Mouse (Mus musculus) intestine, embryonic 14.5 days (tissue): Measurements from ENCODE around the gene Dact3. TPM values are rescaled to one million over a fixed set of nuclear protein-coding genes. Genes with fewer than 3 reads are reported as not detected.

Experiments
- ATAC-seq: fragments of 200-750 bp; cut with Nextera tagmentation; replicated peaks from 2 replicates; pipeline ENCODE4 v1.8.0; 2017; ENCODE audit warnings: low read depth, moderate number of reproducible peaks, moderate TSS enrichment, moderate library complexity; ENCODE audit not compliant: low FRiP score, low TSS enrichment
- DNase-seq: peaks from one replicate; pipeline ENCODE4 v3.0.0-alpha.2; 2018; ENCODE audit warnings: low spot score
- H3K27ac ChIP-seq: fragments of 300-500 bp; sonication (generic); 2 replicates; pipeline ENCODE4 v1.5.1; 2014; ENCODE audit warnings: low read depth, mild to moderate bottlenecking, control low read depth
- H3K27me3 ChIP-seq: fragments of 300-500 bp; sonication (generic); replicated peaks from 2 replicates; pipeline ENCODE4 v1.6.1; 2014; ENCODE audit warnings: low read length, control low read depth; ENCODE audit not compliant: control insufficient read depth, insufficient read depth
- H3K36me3 ChIP-seq: fragments of 300-500 bp; sonication (generic); 2 replicates; pipeline ENCODE4 v1.6.1; 2014; ENCODE audit warnings: low read length, control low read depth; ENCODE audit not compliant: control insufficient read depth, insufficient read depth
- H3K4me1 ChIP-seq: fragments of 300-500 bp; sonication (generic); replicated peaks from 2 replicates; pipeline ENCODE4 v1.6.1; 2014; ENCODE audit warnings: low read length, control low read depth, mixed read lengths; ENCODE audit not compliant: control insufficient read depth, insufficient read depth
- H3K4me2 ChIP-seq: fragments of 300-500 bp; sonication (generic); 2 replicates; pipeline ENCODE4 v1.6.1; 2014; ENCODE audit warnings: low read length
- H3K4me3 ChIP-seq: fragments of 300-500 bp; sonication (generic); 2 replicates; pipeline ENCODE4 v1.5.1; 2014; ENCODE audit warnings: low read depth, low read length, control low read depth, mixed read lengths
- H3K9ac ChIP-seq: fragments of 300-500 bp; sonication (generic); 2 replicates; pipeline ENCODE4 v1.6.1; 2014; ENCODE audit warnings: mild to moderate bottlenecking, low read length
- H3K9me3 ChIP-seq: fragments of 300-500 bp; sonication (generic); 2 replicates; pipeline ENCODE4 v1.6.1; 2016; ENCODE audit warnings: low read length, control low read depth; ENCODE audit not compliant: control insufficient read depth
- WGBS: fragments of 180-500 bp; shearing (Covaris S2); extraction: QIAGEN DNeasy Blood & Tissue Kit; methylation state at CpG from one replicate; pipeline ENCODE4 v1.1.7; 2014; 5-methylcytosine and 5-hydroxymethylcytosine counted together
- polyA plus RNA-seq: library from polyadenylated mRNA; unstranded; fragments of >200 nt; fragmentation: Nextera tagmentation; extraction: Ambion mirVana; gene quantifications from 2 replicates; pipeline ENCODE4 v1.2.1, GENCODE M21; 2014

Dact3 gene
- polyA plus RNA-seq, 1 experiment from 2014 or later: 5.5 TPM

DNA sequence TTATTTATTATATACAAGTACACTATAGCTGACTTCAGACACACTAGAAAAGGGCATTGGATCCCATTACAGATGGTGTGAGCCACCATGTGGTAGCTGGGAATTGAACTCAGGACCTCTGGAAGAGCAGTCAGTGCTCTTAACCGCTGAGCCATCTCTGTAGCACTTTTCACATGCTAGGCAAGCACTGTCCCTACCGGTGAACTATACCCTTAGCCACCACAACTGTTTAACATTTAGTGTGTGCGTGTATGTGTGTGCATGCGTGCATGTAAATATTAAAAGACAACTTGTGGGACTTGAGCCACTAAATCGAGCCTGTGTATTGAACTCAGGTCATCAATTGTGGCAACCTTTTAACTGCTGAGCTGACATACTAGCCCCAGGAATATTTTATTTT is 28.3 kb upstream of the Dact3 start:
- no peak overlapping the region for H3K9ac ChIP-seq
- no peak overlapping the region for H3K4me2 ChIP-seq
- 91% methylated on average over 5 of the region's 5 CpGs for WGBS
- DNase-seq: no peak
- no peaks in the 10 kb centered on the region for H3K27me3 ChIP-seq
- ATAC-seq: no peak
- no peak overlapping the region for H3K4me3 ChIP-seq
- H3K27ac ChIP-seq: no peak overlapping the region
- H3K4me1 ChIP-seq: peaks cover 16% of the 10 kb centered on the region
- no peaks in the 10 kb centered on the region for H3K9me3 ChIP-seq
- H3K36me3 ChIP-seq: peaks cover 26% of the 10 kb centered on the region

GRCm38 (mm10) chr7:16847507-16847906 is 27.6 kb upstream of the Dact3 start:
- DNase-seq (no peak), ATAC-seq (no peak)
- no peak overlapping the region for H3K4me2 ChIP-seq
- no peaks in the 10 kb centered on the region for H3K27me3 ChIP-seq
- H3K4me3 ChIP-seq: no peak overlapping the region
- no peak overlapping the region for H3K27ac ChIP-seq
- peaks cover 16% of the 10 kb centered on the region for H3K4me1 ChIP-seq
- no peaks in the 10 kb centered on the region for H3K9me3 ChIP-seq
- WGBS: 87% methylated on average over 19 of the region's 19 CpGs
- no peak overlapping the region for H3K9ac ChIP-seq
- peaks cover 33% of the 10 kb centered on the region for H3K36me3 ChIP-seq

DNA sequence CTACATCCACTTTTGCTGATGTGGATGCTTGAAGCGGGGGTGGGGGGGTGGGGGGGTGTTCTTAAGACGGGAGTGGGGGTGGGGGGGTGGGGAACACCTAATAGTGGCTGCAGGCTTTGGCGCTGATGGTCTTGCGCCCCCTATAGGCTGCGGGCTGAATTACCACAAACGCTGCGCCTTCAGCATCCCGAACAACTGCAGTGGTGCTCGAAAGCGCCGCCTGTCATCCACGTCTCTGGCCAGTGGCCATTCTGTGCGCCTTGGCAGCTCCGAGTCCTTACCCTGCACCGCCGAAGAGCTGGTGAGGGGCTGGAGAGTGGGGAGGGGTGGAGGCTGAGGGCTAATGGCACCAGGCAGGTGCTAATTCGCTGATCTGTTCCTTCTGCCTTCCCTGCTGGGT is 26.5 kb upstream of the Dact3 start:
- no peaks in the 10 kb centered on the region for H3K9me3 ChIP-seq
- ATAC-seq (no peak), DNase-seq (no peak)
- H3K27ac ChIP-seq: no peak overlapping the region
- H3K4me3 ChIP-seq: no peak overlapping the region
- peaks cover 40% of the 10 kb centered on the region for H3K36me3 ChIP-seq
- no peak overlapping the region for H3K4me2 ChIP-seq
- no peak overlapping the region for H3K9ac ChIP-seq
- WGBS: 27% methylated on average over 17 of the region's 17 CpGs
- no peaks in the 10 kb centered on the region for H3K27me3 ChIP-seq
- peaks cover 16% of the 10 kb centered on the region for H3K4me1 ChIP-seq

- Histone ChIP-seq H3K4me1 (no peaks in the 10 kb centered on the region), H3K36me3 (peaks cover 68% of the 10 kb centered on the region), H3K9ac (no peak overlapping the region), H3K4me3 (no peak overlapping the region), H3K27me3 (no peaks in the 10 kb centered on the region), H3K4me2 (no peak overlapping the region), H3K9me3 (no peaks in the 10 kb centered on the region), H3K27ac (no peak overlapping the region)
- WGBS: 90% methylated on average over 4 of the region's 4 CpGs
- DNase-seq (no peak), ATAC-seq (no peak)
Observed at GRCm38 (mm10) chr7:16851636-16852035, 23.5 kb upstream of the Dact3 start.

DNA sequence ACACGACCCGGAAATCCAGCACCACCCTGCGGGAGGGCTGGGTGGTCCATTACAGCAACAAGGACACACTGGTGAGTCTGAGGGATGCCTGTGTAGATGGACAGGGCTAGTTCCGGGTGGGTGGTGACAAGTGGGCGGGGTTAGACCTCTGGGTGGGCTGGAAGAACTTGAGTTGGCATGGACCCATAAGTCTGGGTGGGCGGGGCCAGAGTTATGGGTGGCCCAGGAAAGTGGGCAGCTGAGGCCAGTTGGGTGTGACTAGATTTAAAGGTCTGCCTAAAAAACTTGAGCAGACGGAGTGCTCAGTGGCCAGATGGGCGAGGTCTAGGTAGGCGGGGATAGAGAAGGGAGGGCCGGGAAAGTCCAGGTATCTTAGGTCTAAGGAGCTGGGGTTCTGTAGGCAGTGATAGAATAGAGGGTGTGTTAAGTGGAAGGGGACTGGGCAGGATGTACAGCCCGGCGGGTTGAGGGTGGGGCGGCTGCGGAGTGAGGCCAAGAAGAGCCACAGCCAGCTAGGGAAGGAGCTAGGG is 21.8 kb upstream of the Dact3 start:
- ATAC-seq: peak; percentile 57; the same call in 1 of the 2 replicates
- Histone ChIP-seq H3K27ac (no peak overlapping the region), H3K9ac (no peak overlapping the region), H3K4me1 (no peaks in the 10 kb centered on the region), H3K36me3 (peaks cover 81% of the 10 kb centered on the region), H3K4me2 (no peak overlapping the region), H3K27me3 (no peaks in the 10 kb centered on the region), H3K4me3 (no peak overlapping the region), H3K9me3 (no peaks in the 10 kb centered on the region)
- no peak for DNase-seq
- 82% methylated on average over 14 of the region's 14 CpGs for WGBS

GRCm38 (mm10) chr7:16858336-16858735 is 16.8 kb upstream of the Dact3 start:
- Histone ChIP-seq H3K4me3 (no peak overlapping the region), H3K36me3 (peaks cover 54% of the 10 kb centered on the region), H3K9me3 (no peaks in the 10 kb centered on the region), H3K4me1 (no peaks in the 10 kb centered on the region), H3K27me3 (no peaks in the 10 kb centered on the region), H3K4me2 (no peak overlapping the region), H3K27ac (no peak overlapping the region), H3K9ac (no peak overlapping the region)
- DNase-seq (no peak), ATAC-seq (no peak)
- whole genome bisulfite sequencing: 21% methylated on average over 17 of the region's 17 CpGs

DNA sequence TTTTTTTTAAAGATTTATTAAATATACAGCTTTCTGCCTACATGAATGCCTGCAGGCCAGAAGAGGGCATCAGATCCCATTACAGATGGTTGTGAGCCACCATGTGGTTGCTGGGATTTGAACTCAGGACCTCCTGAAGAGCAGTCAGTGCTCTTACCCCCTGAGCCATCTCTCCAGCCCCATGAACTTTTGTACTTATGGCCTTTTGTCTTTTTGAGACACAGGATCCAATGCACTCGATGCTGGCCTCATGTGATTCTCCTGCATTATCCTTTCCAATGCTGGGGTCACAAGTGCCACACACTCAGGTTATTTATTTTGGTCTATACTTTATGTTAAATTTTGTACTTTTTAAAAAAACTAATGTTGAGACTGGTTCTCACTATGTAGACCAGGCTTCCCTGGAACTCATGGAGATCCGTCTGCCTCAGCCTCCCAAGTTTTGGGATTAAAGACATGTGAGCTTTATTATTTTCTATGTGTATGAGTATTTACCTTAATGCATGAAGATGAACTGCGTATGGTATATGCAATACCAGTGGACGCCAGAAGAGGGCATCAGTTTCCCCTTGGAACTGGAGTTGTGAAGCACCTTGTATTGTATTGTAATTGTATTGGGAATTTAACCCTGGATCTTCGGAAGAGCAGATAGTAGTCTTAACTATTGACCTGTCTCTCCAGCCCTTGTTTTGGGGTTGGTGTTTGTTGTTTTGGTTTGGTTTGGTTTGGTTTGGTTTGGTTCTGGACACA is 15.0 kb upstream of the Dact3 start:
- DNase-seq (peak; percentile 87), ATAC-seq (no peak)
- Histone ChIP-seq H3K4me1 (no peaks in the 10 kb centered on the region), H3K27ac (no peak overlapping the region), H3K9ac (no peak overlapping the region), H3K9me3 (no peaks in the 10 kb centered on the region), H3K27me3 (no peaks in the 10 kb centered on the region), H3K4me3 (no peak overlapping the region), H3K36me3 (peaks cover 56% of the 10 kb centered on the region), H3K4me2 (no peak overlapping the region)
- 32% methylated on average over 5 of the region's 5 CpGs for WGBS

DNA sequence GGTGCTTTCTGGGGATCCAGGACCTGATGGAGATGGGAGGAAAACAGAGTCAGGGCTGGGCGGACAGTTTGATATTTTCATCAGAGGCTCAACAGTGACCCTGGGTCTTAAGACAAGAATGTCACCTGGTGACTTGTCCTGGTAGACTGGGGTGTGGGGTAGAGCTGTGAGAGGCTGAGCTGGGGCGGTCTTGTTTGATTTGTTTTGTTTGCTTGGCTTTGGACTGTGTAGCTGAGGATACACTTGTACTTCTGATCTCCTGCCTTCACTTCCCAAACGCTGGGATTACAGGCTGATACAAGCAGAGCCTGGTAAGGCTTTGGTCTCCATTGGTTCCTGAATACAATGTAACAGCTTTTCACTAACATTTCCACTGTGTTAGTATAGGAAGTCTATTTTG is 7.6 kb upstream of the Dact3 start:
- H3K36me3 ChIP-seq: peaks cover 37% of the 10 kb centered on the region
- H3K9ac ChIP-seq: no peak overlapping the region
- no peaks in the 10 kb centered on the region for H3K4me1 ChIP-seq
- H3K27ac ChIP-seq: no peak overlapping the region
- H3K4me2 ChIP-seq: no peak overlapping the region
- no peaks in the 10 kb centered on the region for H3K27me3 ChIP-seq
- H3K9me3 ChIP-seq: no peaks in the 10 kb centered on the region
- no peak overlapping the region for H3K4me3 ChIP-seq
- 71% methylated on average over 3 of the region's 3 CpGs for WGBS
- ATAC-seq: no peak
- no peak for DNase-seq

GRCm38 (mm10) chr7:16869497-16869896 is 5.6 kb upstream of the Dact3 start:
- Histone ChIP-seq H3K9me3 (no peaks in the 10 kb centered on the region), H3K4me1 (no peaks in the 10 kb centered on the region), H3K27me3 (no peaks in the 10 kb centered on the region), H3K4me3 (no peak overlapping the region), H3K9ac (no peak overlapping the region), H3K4me2 (peak overlapping the region; percentile 26; the same call in 1 of the 2 replicates), H3K27ac (no peak overlapping the region), H3K36me3 (peaks cover 28% of the 10 kb centered on the region)
- ATAC-seq (peak; percentile 93), DNase-seq (peak; percentile 72)
- WGBS: 22% methylated on average over 16 of the region's 16 CpGs
